Mouse (Mus musculus) bone marrow macrophage, adult 2 months (primary cell): ENCODE results near the gene Gm20388. TPM values are rescaled to one million over a fixed set of nuclear protein-coding genes. Genes with fewer than 3 reads are reported as not detected.
A peak's percentile ranks its signal among the peaks of the same experiment; 100 is the strongest.

Experiments
- H3K27ac ChIP-seq: 2 replicates; pipeline ENCODE4 v1.5.1; 2012; ENCODE audit warnings: low read depth, low read length; ENCODE audit not compliant: insufficient read depth
- H3K4me1 ChIP-seq: 2 replicates; pipeline ENCODE4 v1.6.1; 2012; ENCODE audit warnings: low read length; ENCODE audit not compliant: control insufficient read depth, insufficient read depth
- H3K4me3 ChIP-seq: 2 replicates; pipeline ENCODE4 v1.5.1; 2012; ENCODE audit warnings: mild to moderate bottlenecking, low read length, moderate library complexity; ENCODE audit not compliant: insufficient read depth
- CTCF ChIP-seq: IDR thresholded peaks from 2 replicates; pipeline ENCODE4 v1.5.1; 2012; ENCODE audit warnings: low read depth, mild to moderate bottlenecking, low read length, moderate library complexity
- POLR2A ChIP-seq: IDR thresholded peaks from 2 replicates; pipeline ENCODE4 v1.6.1; 2012; ENCODE audit warnings: mild to moderate bottlenecking, low read depth, low read length, borderline replicate concordance
- polyA plus RNA-seq: library from polyadenylated mRNA; stranded (reverse); fragments of >200 nt; gene quantifications from 2 replicates; pipeline ENCODE4 v1.2.4, GENCODE M21; 2012; ENCODE audit not compliant: missing spikeins, insufficient read depth, insufficient read length

The Gm20388 gene
- polyA plus RNA-seq, 1 experiment: 32.7 TPM

- TF ChIP-seq CTCF (no peak), POLR2A (no peak)
- no peak overlapping the region for H3K27ac ChIP-seq
- H3K4me3 ChIP-seq: no peak overlapping the region
- no peaks in the 10 kb centered on the region for H3K4me1 ChIP-seq
These were observed 1838.9 kb downstream of the Gm20388 start for GRCm38 (mm10) chr8:121749501-121749900.

GRCm38 (mm10) chr8:121750512-121750911, 1839.9 kb downstream of the Gm20388 start:
- TF ChIP-seq CTCF (peak; percentile 51), POLR2A (no peak)
- H3K27ac ChIP-seq: no peak overlapping the region
- H3K4me3 ChIP-seq: no peak overlapping the region
- no peaks in the 10 kb centered on the region for H3K4me1 ChIP-seq

- Histone ChIP-seq H3K4me3 (no peak overlapping the region), H3K4me1 (no peaks in the 10 kb centered on the region), H3K27ac (no peak overlapping the region)
- TF ChIP-seq POLR2A: no peak
- TF ChIP-seq CTCF: peak; percentile 99
These were observed 1840.8 kb downstream of the Gm20388 start for GRCm38 (mm10) chr8:121751407-121751806.

- H3K4me3 ChIP-seq: no peak overlapping the region
- H3K27ac ChIP-seq: no peak overlapping the region
- TF ChIP-seq POLR2A (no peak), CTCF (no peak)
- no peaks in the 10 kb centered on the region for H3K4me1 ChIP-seq
These were observed 1847.8 kb downstream of the Gm20388 start for GRCm38 (mm10) chr8:121758470-121758869.

- no peak overlapping the region for H3K4me3 ChIP-seq
- TF ChIP-seq CTCF: no peak
- no peak for TF ChIP-seq POLR2A
- H3K4me1 ChIP-seq: no peaks in the 10 kb centered on the region
- no peak overlapping the region for H3K27ac ChIP-seq
These were observed 1849.8 kb downstream of the Gm20388 start for GRCm38 (mm10) chr8:121760484-121760883.

GRCm38 (mm10) chr8:121761480-121761879, 1850.8 kb downstream of the Gm20388 start:
- H3K4me3 ChIP-seq: no peak overlapping the region
- no peak for TF ChIP-seq CTCF
- TF ChIP-seq POLR2A: no peak
- no peak overlapping the region for H3K27ac ChIP-seq
- no peaks in the 10 kb centered on the region for H3K4me1 ChIP-seq

- Histone ChIP-seq H3K4me3 (no peak overlapping the region), H3K4me1 (no peaks in the 10 kb centered on the region), H3K27ac (no peak overlapping the region)
- no peak for TF ChIP-seq CTCF
These were observed 1852.5 kb downstream of the Gm20388 start for GRCm38 (mm10) chr8:121762999-121763699.

GRCm38 (mm10) chr8:121763700-121764013, 1853.0 kb downstream of the Gm20388 start:
- Histone ChIP-seq H3K4me1 (no peaks in the 10 kb centered on the region), H3K4me3 (no peak overlapping the region), H3K27ac (no peak overlapping the region)
- no peak for TF ChIP-seq CTCF
- TF ChIP-seq POLR2A: no peak

GRCm38 (mm10) chr8:121765594-121766138, 1855.0 kb downstream of the Gm20388 start:
- Histone ChIP-seq H3K4me3 (no peak overlapping the region), H3K27ac (no peak overlapping the region), H3K4me1 (no peaks in the 10 kb centered on the region)
- TF ChIP-seq CTCF: no peak
- TF ChIP-seq POLR2A: no peak

GRCm38 (mm10) chr8:121769095-121769494, 1858.5 kb downstream of the Gm20388 start:
- H3K4me1 ChIP-seq: no peaks in the 10 kb centered on the region
- H3K4me3 ChIP-seq: no peak overlapping the region
- H3K27ac ChIP-seq: no peak overlapping the region
- no peak for TF ChIP-seq POLR2A
- TF ChIP-seq CTCF: no peak

- H3K27ac ChIP-seq: no peak overlapping the region
- TF ChIP-seq CTCF: no peak
- no peak overlapping the region for H3K4me3 ChIP-seq
- no peaks in the 10 kb centered on the region for H3K4me1 ChIP-seq
These were observed 1859.0 kb downstream of the Gm20388 start for GRCm38 (mm10) chr8:121769621-121770020.
